In genomic region chr3:41366264-41366663, GRCm38 (mm10) we compare ENCODE assay signal across 14 mouse cellular contexts.
DNase-seq lines count a peak whose midpoint lies in the region; TF ChIP-seq lines count a peak whose summit lies in the region.
"Had no signal": no experiment of that assay in that cellular context is flagged by ENCODE, and none has a peak within 500 bp of the region (broad histone marks: within the 10 kb centered on the region; RNA-seq: fewer than 3 reads in every experiment).

No protein-coding gene starts in this region.

- peaks cover 3% of the 10 kb centered on the region; the same call in 1 of the 2 replicates for H3K4me1 ChIP-seq in kidney, adult 2 months (ENCODE audit: control insufficient read depth, insufficient read depth, low read length)
- H3K4me1 ChIP-seq: hindbrain, embryonic 15.5 days had no signal

- H3K27me3 ChIP-seq in kidney, adult 2 months (replicated peaks; ENCODE audit: control insufficient read depth, insufficient read depth, low read length), result no peaks in the 10 kb centered on the region
- H3K27me3 ChIP-seq: embryonic facial prominence, embryonic 12.5 days; hindbrain, embryonic 15.5 days; limb, embryonic 15.5 days had no signal

- no peaks in the 10 kb centered on the region for H3K36me3 ChIP-seq in kidney, adult 2 months (ENCODE audit: control insufficient read depth, insufficient read depth, low read length)
- H3K36me3 ChIP-seq: embryonic facial prominence, embryonic 12.5 days; hindbrain, embryonic 15.5 days; limb, embryonic 15.5 days had no signal

- no peak for TF ChIP-seq POLR2A in kidney, adult 2 months (IDR thresholded peaks at IDR 0.05; ENCODE audit: low read depth, low read length)

- DNase-seq in heart, adult 11 months, result peak; percentile 96
- no peak for DNase-seq in heart, postnatal 25 days (ENCODE audit: low spot score)
- peak; percentile 50 for DNase-seq in heart, adult 8-10 months (ENCODE audit: low spot score)
- DNase-seq in kidney, adult 2 months, result peak; percentile 64
- DNase-seq in skeletal muscle tissue, adult 2 months (ENCODE audit: low read depth, low spot score), result peak; percentile 69
- DNase-seq in adrenal gland, postnatal 4 days (ENCODE audit: low spot score in 2 of 2), result no peak
- no peak for DNase-seq in frontal cortex, postnatal 10 days (ENCODE audit: low spot score in 2 of 2)
- DNase-seq in ovary, postnatal 36 days (ENCODE audit: low spot score), result no peak
- DNase-seq: adrenal gland, postnatal 10 days; cerebellum, adult 11-12 months; lung, postnatal 10 days had no signal

- intact Hi-C loops in heart, postnatal 25 days (cut with DNase I), result loop anchor here (5.0 kb wide), 3 partner anchors 41 to 196 kb away; no protein-coding TSS in a partner anchor

- no peak overlapping the region for H3K4me3 ChIP-seq in kidney, adult 2 months (ENCODE audit: insufficient read depth, low read depth, low read length)
- H3K4me3 ChIP-seq: embryonic facial prominence, embryonic 12.5 days; hindbrain, embryonic 15.5 days; limb, embryonic 15.5 days had no signal

- no peak overlapping the region for H3K27ac ChIP-seq in kidney, adult 2 months (ENCODE audit: insufficient read depth, low read depth, low read length)
- H3K27ac ChIP-seq: embryonic facial prominence, embryonic 12.5 days; hindbrain, embryonic 15.5 days; limb, embryonic 15.5 days had no signal

- WGBS in kidney, adult 2 months, result 18% methylated on average over 9 of the region's 9 CpGs

- TF ChIP-seq CTCF in kidney, adult 2 months (conservative IDR thresholded peaks at IDR 0.05; ENCODE audit: insufficient read depth, insufficient read length, low read depth, low read length), result no peak

Comparison
In these comparisons a context has a peak if more than half of its experiments do, and no peak if none do; other contexts are left out.
1. DNase-seq: peak in heart, adult 11 months (single experiment), heart, adult 8-10 months (single experiment), kidney, adult 2 months (single experiment) and skeletal muscle tissue, adult 2 months (single experiment); none in heart, postnatal 25 days (single experiment), adrenal gland, postnatal 4 days (0 of 2), frontal cortex, postnatal 10 days (0 of 2) and ovary, postnatal 36 days (single experiment).